Mouse (Mus musculus): ENCODE measurements around the gene Cd248.
"Not testable (repeated sequence)": the region's sequence is repeated elsewhere in the genome, so short reads cannot be mapped to it uniquely, and the experiment has no call there.

The Cd248 gene

DNA sequence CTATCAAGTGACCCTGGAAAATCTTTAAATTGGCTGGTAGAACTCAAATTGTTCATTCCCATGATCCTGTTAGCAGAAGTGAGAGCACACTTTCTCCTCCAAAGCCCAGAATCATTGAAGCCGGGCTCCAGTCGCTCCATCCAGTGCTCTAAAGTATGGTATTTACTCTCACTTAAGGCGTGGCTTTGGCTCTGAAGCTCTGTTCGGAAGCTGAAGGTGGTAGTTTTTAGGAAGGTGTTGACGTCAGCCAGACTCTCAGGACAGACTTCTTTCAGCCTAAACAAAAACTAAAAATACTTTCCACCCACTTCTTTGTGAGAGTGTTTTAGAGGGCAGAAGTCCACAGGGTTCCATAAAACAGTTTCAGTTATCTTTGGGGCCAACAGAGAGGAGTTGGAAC is 5.6 kb downstream of the Cd248 start:
- DNase-seq (ENCODE audit: low read depth, low spot score), result no peak

DNA sequence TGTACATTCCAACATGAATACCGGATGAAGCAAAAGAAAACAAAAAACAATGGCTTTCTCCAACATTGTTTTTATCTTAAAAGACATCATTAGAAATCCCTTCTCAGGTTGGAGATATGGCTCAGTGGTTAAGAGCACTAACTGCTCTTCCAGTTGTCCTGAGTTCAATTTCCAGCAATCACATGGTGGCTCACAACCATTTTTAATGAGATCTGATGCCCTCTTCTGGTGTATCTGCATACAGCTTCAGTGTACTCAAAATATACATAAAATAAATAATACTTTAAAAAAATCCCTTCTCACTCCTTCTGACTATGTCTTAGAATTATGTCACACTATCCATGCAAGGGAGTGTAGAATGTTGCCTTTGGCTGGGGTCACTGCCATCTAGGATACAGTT is 11.4 kb downstream of the Cd248 start:
- no peak for DNase-seq (ENCODE audit: low read depth, low spot score)

DNA sequence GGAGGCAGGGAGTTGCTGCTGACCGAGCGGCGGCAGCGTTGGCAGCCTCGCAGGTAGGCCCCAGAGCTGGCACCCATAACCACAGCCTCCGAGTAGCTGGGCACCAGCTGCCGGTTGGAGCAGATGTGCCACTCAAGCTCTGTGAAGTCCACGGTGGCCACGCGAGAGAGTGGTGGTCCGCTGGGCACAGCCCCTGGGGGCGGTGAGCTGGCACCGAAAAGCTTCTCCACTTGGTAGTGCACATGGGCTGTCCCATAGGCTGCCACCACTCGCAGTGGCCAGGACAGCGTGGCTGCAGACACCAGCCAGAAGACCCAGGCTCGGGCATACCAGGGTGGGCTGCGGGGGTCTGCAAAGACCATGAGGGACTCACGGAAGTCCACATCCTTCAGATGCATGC is 14.1 kb downstream of the Cd248 start:
- no peak for DNase-seq (ENCODE audit: low read depth, low spot score)

DNA sequence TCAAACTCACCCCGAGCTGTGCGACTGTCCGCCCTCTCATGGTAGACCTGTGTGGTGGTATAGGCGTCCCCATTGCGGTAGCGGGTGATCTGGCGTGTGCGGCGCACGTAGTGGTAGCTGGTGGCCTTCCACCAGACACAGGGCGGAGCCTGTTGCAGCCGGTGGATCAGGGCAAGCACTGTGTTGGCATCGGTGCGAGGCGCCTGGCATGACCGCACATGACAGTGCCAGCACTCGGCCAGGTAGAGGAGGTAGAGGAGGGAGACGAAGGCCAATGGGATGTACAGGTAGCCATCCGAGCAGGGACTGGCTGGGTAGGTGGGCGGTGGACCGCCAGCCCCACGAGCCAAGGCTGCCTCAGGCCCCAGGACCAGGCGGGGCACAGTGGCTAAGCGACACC is 14.7 kb downstream of the Cd248 start:
- no peak for DNase-seq (ENCODE audit: low read depth, low spot score)

DNA sequence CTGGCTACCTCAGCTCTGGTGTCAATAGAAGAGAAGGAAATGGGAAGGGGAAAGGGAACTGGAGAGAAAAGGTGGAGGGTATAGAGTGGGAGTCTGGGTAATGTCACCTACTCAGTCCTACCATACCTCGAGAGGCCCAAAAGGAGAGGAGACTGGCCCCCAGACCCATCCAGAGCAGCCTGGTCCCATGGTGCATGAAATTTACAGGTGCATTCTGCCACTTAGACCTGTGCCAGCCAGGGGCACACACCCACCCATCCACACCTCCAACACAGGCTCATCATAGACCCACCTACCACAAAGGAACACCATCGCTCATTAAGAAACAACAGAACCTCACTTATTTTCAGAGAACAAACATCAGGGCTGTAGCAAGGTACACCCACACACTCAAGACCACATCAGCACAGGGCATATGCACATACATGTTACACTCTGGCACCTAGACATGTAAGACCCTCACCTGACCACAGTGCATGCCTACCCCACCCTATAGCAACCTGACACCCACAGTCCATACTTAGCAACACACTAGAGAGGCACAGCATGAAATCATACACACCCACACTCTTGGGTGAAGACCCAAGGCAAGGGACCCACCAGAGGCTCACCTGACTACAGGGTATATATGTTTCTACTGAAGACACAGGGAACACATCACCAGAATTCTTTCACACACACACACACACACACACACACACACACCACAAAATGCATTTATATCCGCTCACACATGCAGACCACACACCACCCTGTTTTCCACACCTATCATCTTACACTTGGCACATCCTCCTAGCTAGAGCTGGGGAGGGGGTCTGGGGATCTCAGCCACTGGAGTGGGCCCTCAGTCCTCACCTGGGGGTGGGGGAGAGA is 16.3 kb downstream of the Cd248 start:
- DNase-seq (ENCODE audit: low read depth, low spot score), result no peak

DNA sequence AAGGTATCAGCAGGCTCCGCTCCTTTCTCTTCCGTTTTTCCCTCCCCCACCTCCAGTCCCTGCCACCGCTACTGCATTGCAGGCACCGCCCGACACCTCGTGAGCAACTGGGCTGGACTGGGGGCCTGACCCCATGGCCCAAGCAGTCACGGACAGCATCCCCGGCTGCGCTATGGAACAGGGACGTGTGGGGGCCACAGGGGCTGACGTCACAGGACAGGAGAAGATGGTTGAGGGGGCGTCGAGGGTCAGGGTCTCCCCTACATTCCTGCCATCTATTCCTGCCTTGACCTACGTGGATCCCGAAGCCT is 16.9 kb downstream of the Cd248 start:
- DNase-seq (ENCODE audit: low read depth, low spot score), result no peak

DNA sequence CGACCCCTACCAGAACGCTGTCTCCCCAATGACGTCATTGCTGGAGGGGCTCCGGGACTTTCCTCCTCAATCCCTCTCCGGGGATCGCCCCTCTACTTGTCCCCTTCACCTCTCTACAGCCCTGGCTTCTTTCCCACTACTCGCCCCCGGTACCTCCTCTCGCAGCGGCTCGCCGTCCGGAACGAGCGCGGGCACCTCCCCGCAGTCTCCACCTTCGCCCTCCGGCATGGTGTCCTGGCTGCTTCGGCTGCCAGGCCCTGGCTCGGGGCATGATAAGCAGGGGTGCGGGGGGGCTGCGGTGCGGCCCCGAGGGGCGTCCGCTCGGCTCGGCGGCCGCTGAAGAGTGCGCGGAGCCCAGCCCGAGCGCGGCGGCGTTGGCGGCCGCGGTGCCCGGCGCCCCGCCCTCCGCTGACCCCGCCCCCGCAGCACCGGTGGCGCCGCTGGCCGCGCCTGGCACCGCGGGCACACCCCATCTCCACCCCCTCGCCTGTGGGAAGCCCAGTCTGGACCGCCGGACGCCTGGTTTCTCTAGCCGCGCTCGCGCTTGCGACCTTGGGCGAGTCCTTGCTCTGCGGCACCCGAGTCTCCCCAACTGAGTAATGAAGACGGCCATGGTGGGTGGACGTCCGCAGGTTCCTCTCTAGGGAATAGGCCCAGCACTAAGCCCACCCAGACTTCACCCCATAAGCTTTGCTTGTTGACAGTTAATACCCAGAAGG is 17.4 kb downstream of the Cd248 start, which contains the start of gene Tmem151a:
TSS of gene Tmem151a (minus strand) at position 387 of the 719 bp plus-strand sequence.
- DNase-seq (ENCODE audit: low read depth, low spot score), result no peak

DNA sequence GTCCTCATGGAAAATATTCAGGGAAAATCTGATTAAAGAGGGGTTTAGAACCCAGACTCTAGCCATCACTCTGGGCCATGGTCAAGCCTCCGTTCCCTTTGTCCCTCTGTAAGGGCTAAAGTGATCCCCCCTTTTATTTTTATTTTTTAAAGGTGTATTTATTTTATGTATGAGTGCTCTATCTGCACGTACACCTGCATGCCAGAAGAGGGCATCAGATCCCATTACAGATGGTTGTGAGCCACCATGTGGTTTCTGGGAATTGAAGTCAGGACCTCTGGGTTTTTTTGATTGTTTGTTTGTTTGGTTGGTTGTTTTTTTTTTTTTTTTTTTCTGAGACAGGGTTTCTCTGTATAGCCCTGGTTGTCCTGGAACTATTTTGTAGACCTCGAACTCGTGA is 18.7 kb downstream of the Cd248 start:
- DNase-seq (ENCODE audit: low read depth, low spot score), result not testable (repeated sequence)

DNA sequence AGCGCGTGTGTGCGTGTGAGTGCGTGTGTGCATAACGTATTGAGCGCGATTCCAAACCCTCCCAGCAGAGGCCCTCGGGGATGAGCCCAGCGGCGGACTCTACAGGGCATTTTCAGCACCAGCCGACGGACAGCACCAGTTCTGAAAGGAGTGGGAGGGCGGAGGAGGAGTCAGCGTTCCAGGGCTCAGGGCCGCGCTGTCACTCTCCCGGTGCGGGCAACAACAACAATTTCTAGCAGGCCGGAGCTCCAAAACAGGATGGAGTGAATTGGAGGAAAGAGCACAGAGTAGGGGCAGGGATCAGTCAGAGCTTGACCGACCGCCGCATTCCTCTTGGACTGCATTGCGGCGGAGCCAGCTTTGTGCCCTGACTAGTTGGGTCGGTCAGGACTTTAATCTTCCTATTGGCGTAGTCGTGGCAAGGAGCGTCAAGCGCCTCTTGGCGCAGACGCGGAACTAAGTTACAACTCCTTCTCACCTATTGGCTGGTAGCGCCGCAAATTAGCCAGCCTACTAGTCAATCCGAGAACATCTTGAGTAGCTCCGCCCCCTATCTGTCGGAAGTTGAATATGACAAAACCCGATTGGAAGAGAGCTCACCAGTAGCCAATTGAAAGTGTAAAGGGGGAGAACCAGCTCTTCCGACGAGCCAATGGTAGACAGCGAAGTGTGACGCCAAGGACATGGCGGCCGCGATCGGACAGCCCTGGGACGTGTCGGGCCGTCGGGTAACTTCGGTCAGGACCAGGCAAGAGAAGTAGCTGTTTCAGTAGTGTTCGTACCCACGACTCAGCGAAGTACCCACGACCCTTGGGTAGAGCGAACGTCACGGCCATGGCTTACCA is 20.2 kb downstream of the Cd248 start, which contains the start of gene Yif1a:
TSS of gene Yif1a (plus strand) at position 655 of the 845 bp plus-strand sequence.
- peak; percentile 98 for DNase-seq (ENCODE audit: low read depth, low spot score)

DNA sequence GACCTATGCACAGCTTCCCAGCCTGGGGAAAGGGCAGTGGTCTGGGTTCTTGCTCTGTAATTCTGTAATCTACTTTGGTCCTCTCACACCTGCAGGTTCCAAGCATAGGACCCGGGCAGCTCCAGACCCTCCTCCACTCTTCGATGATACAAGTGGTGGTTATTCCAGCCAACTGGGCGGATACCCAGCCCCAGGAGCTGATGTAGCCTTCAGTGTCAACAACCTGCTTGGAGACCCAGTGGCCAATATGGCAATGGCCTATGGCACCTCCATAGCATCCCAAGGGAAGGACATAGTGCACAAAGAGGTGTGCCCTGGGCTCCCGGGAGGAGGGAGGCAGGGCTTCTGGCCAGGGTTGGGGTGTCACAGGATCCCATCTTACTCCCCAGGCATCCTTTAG is 21.4 kb downstream of the Cd248 start:
- DNase-seq (ENCODE audit: low read depth, low spot score), result no peak

DNA sequence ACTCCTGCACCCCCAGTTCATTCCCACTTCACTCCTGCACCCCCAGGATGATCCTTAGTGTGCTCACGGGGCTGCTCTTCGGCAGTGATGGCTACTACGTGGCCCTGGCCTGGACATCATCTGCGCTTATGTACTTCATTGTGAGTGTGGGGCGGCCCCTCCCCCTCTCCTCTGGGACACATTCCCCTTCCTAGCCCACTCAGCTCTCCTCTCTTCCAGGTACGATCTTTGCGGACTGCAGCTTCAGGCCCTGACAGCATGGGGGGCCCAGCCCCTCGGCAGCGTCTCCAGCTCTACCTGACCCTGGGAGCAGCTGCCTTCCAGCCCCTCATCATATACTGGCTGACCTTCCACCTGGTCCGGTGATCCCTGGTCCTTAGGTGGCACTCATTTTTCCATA is 24.2 kb downstream of the Cd248 start:
- DNase-seq (ENCODE audit: low read depth, low spot score), result no peak

DNA sequence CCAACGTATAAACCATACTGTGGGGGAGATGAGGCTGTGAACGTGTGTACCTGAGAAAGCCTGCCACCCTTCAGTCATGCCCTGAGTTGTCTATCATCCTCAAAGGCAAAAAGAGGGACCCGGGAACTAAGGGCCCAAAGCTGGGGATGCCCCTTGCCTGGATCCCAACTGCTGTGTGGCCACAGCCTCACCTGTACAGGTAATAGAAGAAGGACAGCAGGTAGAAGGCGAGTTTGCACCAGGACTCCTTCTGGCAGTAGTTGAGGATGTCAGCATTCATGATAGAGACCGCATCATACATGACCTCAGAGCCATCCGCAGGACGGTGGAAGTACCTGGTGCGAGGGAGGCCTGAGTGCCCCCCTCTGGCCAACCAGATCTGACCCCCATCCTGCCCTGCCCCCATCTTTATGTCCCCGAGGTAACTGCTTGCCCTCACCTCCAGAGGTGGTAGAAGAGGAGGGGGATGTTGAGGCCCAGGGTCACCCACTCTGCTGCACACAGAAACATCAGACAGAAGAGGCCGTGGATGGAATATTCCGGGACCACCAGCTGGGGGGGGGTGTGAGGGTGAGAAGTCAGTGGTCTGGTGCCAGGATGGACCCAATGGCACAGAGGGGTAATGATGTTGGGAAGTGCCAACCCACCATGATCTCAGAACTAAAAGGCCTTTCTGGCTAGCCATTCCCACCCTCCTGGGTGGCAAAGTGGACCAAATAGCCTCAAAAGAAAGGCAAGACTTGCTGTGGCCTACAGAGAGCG is 25.8 kb downstream of the Cd248 start:
- DNase-seq (ENCODE audit: low read depth, low spot score), result no peak

DNA sequence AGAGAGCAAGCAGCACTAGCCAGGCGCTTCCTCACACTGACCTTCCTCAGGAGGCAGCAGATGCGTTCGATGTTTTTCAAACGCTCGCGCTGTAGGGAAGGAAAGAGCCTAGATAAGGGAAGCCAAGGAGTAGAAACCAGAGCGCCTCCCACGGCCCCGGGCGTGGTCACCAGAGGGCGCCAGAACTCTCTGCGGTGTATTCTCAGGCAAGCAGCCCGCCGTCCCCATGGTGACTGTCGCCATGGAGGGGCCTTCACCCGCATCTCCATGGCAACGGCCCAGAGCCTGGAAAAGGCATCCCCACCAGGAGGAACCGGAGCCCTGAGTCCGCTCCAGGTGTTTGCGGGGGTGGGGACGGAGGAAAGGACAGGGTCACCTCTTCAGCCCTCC is 26.4 kb downstream of the Cd248 start:
- peak; percentile 83 for DNase-seq (ENCODE audit: low read depth, low spot score)

DNA sequence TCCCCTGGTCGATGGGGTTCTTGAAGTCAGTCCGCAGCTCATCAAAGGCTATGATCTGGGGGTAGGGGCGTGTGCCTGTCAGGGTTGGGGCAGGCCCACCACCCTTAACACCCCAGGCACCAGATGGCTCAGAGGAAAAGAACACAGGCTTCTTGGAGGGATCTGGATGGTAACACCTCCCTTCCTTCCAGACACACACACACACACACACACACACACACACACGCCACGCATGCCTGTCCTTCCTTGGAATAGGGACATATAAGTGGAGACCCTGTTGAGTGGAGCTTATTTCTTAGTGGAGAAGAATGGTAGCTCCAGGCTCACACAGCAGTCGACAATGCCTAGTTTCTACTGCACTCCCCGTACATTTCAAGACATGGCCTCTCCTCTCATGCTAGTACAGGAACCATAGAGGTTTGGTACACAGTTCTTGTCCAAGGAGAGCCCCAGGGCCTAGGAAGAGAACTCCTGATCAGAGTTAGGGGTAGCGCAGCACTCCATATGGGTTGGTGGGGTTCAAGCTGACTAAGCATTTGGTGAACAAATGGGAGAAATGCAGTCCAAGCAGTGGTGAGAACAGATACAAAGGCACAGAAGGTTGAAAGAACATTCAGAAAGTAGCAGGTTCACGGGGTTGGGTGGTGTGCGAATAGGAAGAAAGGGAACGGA is 27.0 kb downstream of the Cd248 start:
- no peak for DNase-seq (ENCODE audit: low read depth, low spot score)

DNA sequence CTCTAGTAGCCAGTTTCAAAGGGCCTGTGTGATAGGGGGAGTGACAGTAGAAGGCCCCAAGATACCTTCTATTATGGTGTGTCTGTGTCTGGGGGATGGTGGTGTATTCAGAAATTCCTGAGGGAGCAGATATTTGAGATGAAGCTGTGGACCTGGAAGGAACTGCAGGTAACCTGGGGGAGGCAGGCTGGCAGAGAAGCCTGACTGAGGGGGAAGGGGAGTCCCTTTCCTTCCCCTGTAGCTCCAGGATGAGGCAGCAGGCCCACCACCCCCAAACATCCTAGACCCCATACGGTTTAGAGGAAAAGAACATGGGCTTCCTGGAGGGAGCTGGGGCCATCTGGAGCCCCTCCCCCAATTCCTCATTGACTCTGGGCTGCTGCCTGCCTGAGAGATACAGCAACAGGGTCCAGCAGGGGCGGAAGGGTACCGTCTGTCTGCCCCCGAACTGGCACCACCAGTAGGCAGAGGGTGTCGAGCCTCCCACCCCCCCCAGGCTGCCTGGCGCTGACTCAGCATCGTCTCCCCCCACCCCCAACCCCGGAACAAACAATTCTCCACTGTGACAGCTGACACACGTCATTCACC is 28.1 kb downstream of the Cd248 start:
- DNase-seq (ENCODE audit: low read depth, low spot score), result no peak

DNA sequence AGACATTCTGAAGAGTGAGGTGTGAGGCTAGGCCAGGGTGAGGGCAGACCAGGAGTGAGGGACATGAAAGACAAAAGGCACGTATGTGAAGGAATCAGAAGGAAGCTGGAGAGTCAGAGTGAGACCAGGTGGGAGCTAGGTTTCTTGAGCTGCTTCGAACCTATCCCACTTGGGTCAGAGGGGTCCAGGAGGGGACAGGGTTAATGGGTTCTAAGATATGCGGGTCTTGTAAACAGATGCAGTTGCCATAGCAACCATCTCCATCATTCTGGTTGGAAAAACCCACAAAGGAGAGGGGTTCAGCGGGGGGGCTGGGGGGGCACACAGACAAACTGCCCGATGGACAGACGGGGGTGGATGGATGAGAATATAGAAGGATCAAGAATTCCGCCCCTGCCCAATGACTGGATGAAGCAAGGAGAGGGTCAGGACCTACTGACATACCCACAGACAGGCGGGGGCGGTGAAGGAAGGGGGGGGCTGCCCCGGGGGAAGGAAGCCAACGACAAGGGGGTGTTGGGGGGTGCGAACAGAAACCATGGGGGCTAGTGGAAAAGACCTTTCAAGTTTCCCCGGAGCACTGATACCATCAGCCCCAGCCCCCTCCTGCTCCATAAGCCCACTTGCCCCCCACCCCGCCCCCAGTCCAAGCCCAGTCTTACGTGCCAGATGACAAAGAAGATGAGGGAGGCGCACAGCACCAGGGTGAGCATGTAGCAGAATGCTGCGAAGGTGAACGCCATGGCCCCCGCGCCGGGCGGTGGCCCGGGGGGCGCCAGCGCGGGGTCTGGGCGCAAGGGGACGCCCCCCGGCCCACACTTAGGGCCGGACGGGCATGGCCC is 29.9 kb downstream of the Cd248 start:
- no peak for DNase-seq (ENCODE audit: low read depth, low spot score)

DNA sequence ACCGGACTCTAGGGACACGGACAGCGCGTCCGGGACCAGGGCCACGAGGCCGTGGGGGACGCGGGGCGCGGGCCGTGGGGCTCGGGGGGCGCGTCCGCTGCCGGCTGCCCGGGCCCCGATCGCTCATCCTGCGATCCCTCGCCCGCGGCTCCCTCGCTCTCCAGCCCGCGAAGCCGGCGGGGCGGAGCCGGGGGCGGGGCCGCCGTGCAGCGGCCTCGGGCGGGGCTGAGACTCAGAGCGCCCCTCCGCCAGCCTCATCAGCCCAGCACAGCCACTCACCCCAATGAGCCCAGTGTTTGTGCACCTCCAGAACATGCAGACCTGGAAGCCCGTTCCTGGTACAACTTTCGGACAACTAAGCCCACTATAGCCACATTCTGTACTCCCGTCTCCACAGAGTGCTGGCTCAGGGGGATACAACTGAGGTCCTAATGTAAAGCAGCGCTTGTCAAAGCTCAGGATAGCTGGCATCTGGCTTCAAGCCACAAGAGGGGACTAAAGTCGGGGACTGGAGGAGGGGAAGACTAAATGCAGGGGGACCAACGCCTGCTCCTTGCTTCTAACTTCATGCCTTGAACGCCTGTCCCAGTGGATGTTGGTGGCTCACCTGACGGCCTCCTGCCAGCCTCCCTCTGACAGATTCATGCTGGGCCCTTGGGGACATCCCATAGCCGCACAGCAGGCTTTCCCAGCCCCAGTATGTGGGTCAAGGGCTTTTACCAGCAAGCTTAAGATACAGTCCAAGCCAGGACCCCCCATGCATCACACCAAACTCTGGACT is 30.7 kb downstream of the Cd248 start, which contains the start of gene Cnih2:
TSS of gene Cnih2 (minus strand) at position 159 of the 781 bp plus-strand sequence.
- peak; percentile 53 for DNase-seq (ENCODE audit: low read depth, low spot score)

DNA sequence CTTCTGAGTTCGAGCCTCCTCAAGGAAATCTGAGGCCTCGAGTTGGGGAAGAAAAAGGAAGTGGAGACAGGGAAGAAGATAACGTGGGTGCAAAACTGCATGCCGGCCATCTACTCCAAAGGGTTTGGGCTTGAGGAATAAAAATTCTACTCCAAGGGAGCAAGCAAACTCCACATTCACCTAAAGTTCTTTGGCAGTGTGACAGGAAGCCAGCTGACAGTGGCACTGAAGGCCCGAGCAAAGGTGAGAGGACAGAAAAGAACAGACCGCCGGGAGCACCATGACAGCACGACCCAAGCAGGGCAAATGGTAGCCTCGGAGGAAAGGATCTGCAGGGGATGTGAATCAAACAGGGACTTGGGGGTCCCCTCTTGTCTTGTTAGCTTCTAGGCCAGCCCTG is 38.2 kb downstream of the Cd248 start:
- DNase-seq (ENCODE audit: low read depth, low spot score), result no peak

Data from A20 (cell line).